Mouse (Mus musculus): ENCODE measurements at regions not wholly inside any gene's neighbourhood (a gene's known extent, or its start where the extent isn't known, plus 50 kb on each side); places are given as distances from the start of the nearest gene placed in this dataset.

- no peak for DNase-seq (ENCODE audit: low spot score)
- H3K4me2 ChIP-seq (replicated peaks; ENCODE audit: low read depth, low read length) = no peak overlapping the region
- H3K27ac ChIP-seq (ENCODE audit: low read depth, low read length) = no peak overlapping the region
- H3K4me1 ChIP-seq (replicated peaks; ENCODE audit: control insufficient read depth, insufficient read depth, low read length) = no peaks in the 10 kb centered on the region
- no peak overlapping the region for H3K4me3 ChIP-seq (ENCODE audit: low read depth, low read length)
- no peak for ATAC-seq (ENCODE audit: low FRiP score)
- no peaks in the 10 kb centered on the region for H3K9me3 ChIP-seq (ENCODE audit: control insufficient read depth, low read length)
- 85% methylated on average over 4 of the region's 4 CpGs for WGBS
- no peaks in the 10 kb centered on the region for H3K36me3 ChIP-seq (ENCODE audit: control insufficient read depth, insufficient read depth, low read length)
- H3K9ac ChIP-seq (ENCODE audit: low read depth, low read length) = no peak overlapping the region
- H3K27me3 ChIP-seq (ENCODE audit: control insufficient read depth, insufficient read depth, low read length) = no peaks in the 10 kb centered on the region
Observed at GRCm38 (mm10) chr3:149098764-149099163, 108.4 kb upstream of the Adgrl2 start.

DNA sequence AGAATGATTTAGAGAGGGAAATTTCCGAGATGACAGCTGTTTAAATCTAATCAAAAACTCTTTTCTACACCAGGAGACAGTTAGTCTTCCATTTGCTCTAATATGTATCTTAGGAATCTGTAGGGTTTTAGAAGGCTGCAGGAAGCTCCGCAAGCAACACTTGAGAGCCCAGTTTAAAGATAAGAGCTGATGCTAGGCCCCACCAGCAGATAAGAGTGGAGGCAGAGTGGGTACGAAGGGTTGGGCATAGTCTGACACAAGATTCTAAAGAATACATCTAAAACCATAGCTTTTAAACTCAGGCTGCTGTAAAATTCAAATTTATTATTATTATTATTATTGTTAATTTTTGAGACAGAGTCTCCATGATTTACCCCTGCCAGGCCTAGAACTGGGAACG is 106.7 kb upstream of the Adgrl2 start:
- DNase-seq (ENCODE audit: low spot score) (no peak), ATAC-seq (ENCODE audit: low FRiP score) (no peak)
- H3K4me2 ChIP-seq (replicated peaks; ENCODE audit: low read depth, low read length) = no peak overlapping the region
- no peak overlapping the region for H3K4me3 ChIP-seq (ENCODE audit: low read depth, low read length)
- H3K27me3 ChIP-seq (ENCODE audit: control insufficient read depth, insufficient read depth, low read length) = no peaks in the 10 kb centered on the region
- H3K4me1 ChIP-seq (replicated peaks; ENCODE audit: control insufficient read depth, insufficient read depth, low read length) = no peaks in the 10 kb centered on the region
- H3K27ac ChIP-seq (ENCODE audit: low read depth, low read length) = no peak overlapping the region
- H3K9ac ChIP-seq (ENCODE audit: low read depth, low read length) = no peak overlapping the region
- no peaks in the 10 kb centered on the region for H3K36me3 ChIP-seq (ENCODE audit: control insufficient read depth, insufficient read depth, low read length)
- 83% methylated on average over 4 of the region's 4 CpGs for WGBS
- H3K9me3 ChIP-seq (ENCODE audit: control insufficient read depth, low read length) = no peaks in the 10 kb centered on the region

GRCm38 (mm10) chr3:149092649-149093048 is 102.3 kb upstream of the Adgrl2 start:
- H3K4me2 ChIP-seq (replicated peaks; ENCODE audit: low read depth, low read length) = no peak overlapping the region
- H3K27ac ChIP-seq (ENCODE audit: low read depth, low read length) = no peak overlapping the region
- no peaks in the 10 kb centered on the region for H3K36me3 ChIP-seq (ENCODE audit: control insufficient read depth, insufficient read depth, low read length)
- WGBS = 4% methylated on average over 5 of the region's 5 CpGs
- no peaks in the 10 kb centered on the region for H3K9me3 ChIP-seq (ENCODE audit: control insufficient read depth, low read length)
- no peaks in the 10 kb centered on the region for H3K27me3 ChIP-seq (ENCODE audit: control insufficient read depth, insufficient read depth, low read length)
- no peak for ATAC-seq (ENCODE audit: low FRiP score)
- no peak overlapping the region for H3K4me3 ChIP-seq (ENCODE audit: low read depth, low read length)
- 0 out of 2 replicates have a peak, but pooled peaks cover 2% of the 10 kb centered on the region for H3K4me1 ChIP-seq (replicated peaks; ENCODE audit: control insufficient read depth, insufficient read depth, low read length)
- H3K9ac ChIP-seq (ENCODE audit: low read depth, low read length) = no peak overlapping the region
- DNase-seq (ENCODE audit: low spot score) = peak; percentile 60

DNA sequence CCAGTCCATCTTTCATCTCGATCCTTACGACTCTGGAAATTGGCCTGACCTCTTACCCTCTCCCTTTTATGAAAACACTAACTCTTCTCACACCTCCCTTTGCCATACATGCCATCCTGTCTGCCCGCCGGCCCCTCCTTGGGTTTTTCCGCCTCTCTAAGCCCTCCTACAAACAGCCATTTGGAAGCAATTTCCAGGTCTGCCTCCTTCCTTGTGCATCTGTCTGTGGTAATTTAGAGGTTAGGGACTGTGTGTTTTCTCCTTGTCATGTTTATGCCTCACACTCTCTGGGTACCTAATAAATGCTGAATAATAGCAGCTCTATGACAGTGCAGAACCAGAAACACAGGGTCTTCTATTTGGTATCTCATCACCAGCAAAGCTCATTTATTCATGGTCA is 99.7 kb upstream of the Adgrl2 start:
- no peaks in the 10 kb centered on the region for H3K36me3 ChIP-seq (ENCODE audit: control insufficient read depth, insufficient read depth, low read length)
- no peak for DNase-seq (ENCODE audit: low spot score)
- WGBS = 50% methylated on average over 5 of the region's 5 CpGs
- no peak for ATAC-seq (ENCODE audit: low FRiP score)
- H3K9ac ChIP-seq (ENCODE audit: low read depth, low read length) = no peak overlapping the region
- no peak overlapping the region for H3K4me3 ChIP-seq (ENCODE audit: low read depth, low read length)
- no peak overlapping the region for H3K4me2 ChIP-seq (replicated peaks; ENCODE audit: low read depth, low read length)
- H3K9me3 ChIP-seq (ENCODE audit: control insufficient read depth, low read length) = no peaks in the 10 kb centered on the region
- 0 out of 2 replicates have a peak, but pooled peaks cover 2% of the 10 kb centered on the region for H3K4me1 ChIP-seq (replicated peaks; ENCODE audit: control insufficient read depth, insufficient read depth, low read length)
- H3K27ac ChIP-seq (ENCODE audit: low read depth, low read length) = no peak overlapping the region
- H3K27me3 ChIP-seq (ENCODE audit: control insufficient read depth, insufficient read depth, low read length) = no peaks in the 10 kb centered on the region

- WGBS = 8% methylated on average over 16 of the region's 16 CpGs
- Histone ChIP-seq H3K4me2 (replicated peaks; ENCODE audit: low read depth, low read length) (peak overlapping the region; percentile 53), H3K27me3 (ENCODE audit: control insufficient read depth, insufficient read depth, low read length) (no peaks in the 10 kb centered on the region), H3K27ac (ENCODE audit: low read depth, low read length) (no peak overlapping the region), H3K36me3 (ENCODE audit: control insufficient read depth, insufficient read depth, low read length) (no peaks in the 10 kb centered on the region), H3K9ac (ENCODE audit: low read depth, low read length) (peak overlapping the region; percentile 51; the same call in 1 of the 2 replicates), H3K9me3 (ENCODE audit: control insufficient read depth, low read length) (no peaks in the 10 kb centered on the region), H3K4me3 (ENCODE audit: low read depth, low read length) (peak overlapping the region; percentile 21), H3K4me1 (replicated peaks; ENCODE audit: control insufficient read depth, insufficient read depth, low read length) (0 out of 2 replicates have a peak, but pooled peaks cover 2% of the 10 kb centered on the region)
- ATAC-seq (ENCODE audit: low FRiP score) (peak; percentile 65), DNase-seq (ENCODE audit: low spot score) (peak; percentile 71)
Observed at GRCm38 (mm10) chr3:149088621-149089128, 98.3 kb upstream of the Adgrl2 start.

DNA sequence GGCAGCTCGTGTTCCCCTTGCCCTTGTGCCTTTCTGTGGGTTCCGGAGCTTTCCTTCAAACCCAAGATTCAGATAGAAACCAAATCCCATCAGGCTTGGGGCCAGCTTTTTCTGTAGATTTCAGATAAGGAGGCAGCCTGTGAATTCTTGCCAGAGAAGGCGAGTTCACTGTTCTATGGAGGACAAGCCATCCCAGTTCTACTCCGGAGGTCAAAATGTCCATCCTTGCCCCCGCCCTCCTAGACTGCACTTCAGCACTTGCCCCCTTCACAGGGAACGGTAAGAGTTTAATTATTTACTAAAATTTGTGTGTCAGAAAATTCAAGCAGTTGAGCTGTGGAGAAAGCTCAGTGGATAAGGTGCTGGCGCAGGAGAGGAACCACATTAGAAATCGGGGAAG is 97.1 kb upstream of the Adgrl2 start:
- Histone ChIP-seq H3K4me1 (replicated peaks; ENCODE audit: control insufficient read depth, insufficient read depth, low read length) (0 out of 2 replicates have a peak, but pooled peaks cover 2% of the 10 kb centered on the region), H3K27ac (ENCODE audit: low read depth, low read length) (no peak overlapping the region), H3K4me3 (ENCODE audit: low read depth, low read length) (no peak overlapping the region), H3K4me2 (replicated peaks; ENCODE audit: low read depth, low read length) (no peak overlapping the region), H3K9ac (ENCODE audit: low read depth, low read length) (no peak overlapping the region), H3K27me3 (ENCODE audit: control insufficient read depth, insufficient read depth, low read length) (no peaks in the 10 kb centered on the region), H3K9me3 (ENCODE audit: control insufficient read depth, low read length) (no peaks in the 10 kb centered on the region), H3K36me3 (ENCODE audit: control insufficient read depth, insufficient read depth, low read length) (no peaks in the 10 kb centered on the region)
- DNase-seq (ENCODE audit: low spot score) (no peak), ATAC-seq (ENCODE audit: low FRiP score) (no peak)
- 89% methylated on average over 8 of the region's 8 CpGs for WGBS

GRCm38 (mm10) chr3:149086704-149087103 is 96.3 kb upstream of the Adgrl2 start:
- Histone ChIP-seq H3K27me3 (ENCODE audit: control insufficient read depth, insufficient read depth, low read length) (no peaks in the 10 kb centered on the region), H3K4me2 (replicated peaks; ENCODE audit: low read depth, low read length) (no peak overlapping the region), H3K4me3 (ENCODE audit: low read depth, low read length) (no peak overlapping the region), H3K4me1 (replicated peaks; ENCODE audit: control insufficient read depth, insufficient read depth, low read length) (0 out of 2 replicates have a peak, but pooled peaks cover 2% of the 10 kb centered on the region), H3K9me3 (ENCODE audit: control insufficient read depth, low read length) (no peaks in the 10 kb centered on the region), H3K9ac (ENCODE audit: low read depth, low read length) (no peak overlapping the region), H3K36me3 (ENCODE audit: control insufficient read depth, insufficient read depth, low read length) (no peaks in the 10 kb centered on the region), H3K27ac (ENCODE audit: low read depth, low read length) (no peak overlapping the region)
- 68% methylated on average over 5 of the region's 5 CpGs for WGBS
- ATAC-seq (ENCODE audit: low FRiP score) = no peak
- no peak for DNase-seq (ENCODE audit: low spot score)

GRCm38 (mm10) chr3:149086086-149086485 is 95.7 kb upstream of the Adgrl2 start:
- ATAC-seq (ENCODE audit: low FRiP score) (no peak), DNase-seq (ENCODE audit: low spot score) (no peak)
- H3K27me3 ChIP-seq (ENCODE audit: control insufficient read depth, insufficient read depth, low read length) = no peaks in the 10 kb centered on the region
- no peak overlapping the region for H3K4me3 ChIP-seq (ENCODE audit: low read depth, low read length)
- no peaks in the 10 kb centered on the region for H3K36me3 ChIP-seq (ENCODE audit: control insufficient read depth, insufficient read depth, low read length)
- H3K27ac ChIP-seq (ENCODE audit: low read depth, low read length) = no peak overlapping the region
- no peak overlapping the region for H3K9ac ChIP-seq (ENCODE audit: low read depth, low read length)
- WGBS = 82% methylated on average over 3 of the region's 3 CpGs
- H3K4me1 ChIP-seq (replicated peaks; ENCODE audit: control insufficient read depth, insufficient read depth, low read length) = 0 out of 2 replicates have a peak, but pooled peaks cover 2% of the 10 kb centered on the region
- no peak overlapping the region for H3K4me2 ChIP-seq (replicated peaks; ENCODE audit: low read depth, low read length)
- H3K9me3 ChIP-seq (ENCODE audit: control insufficient read depth, low read length) = no peaks in the 10 kb centered on the region

GRCm38 (mm10) chr3:149084861-149085598 is 94.7 kb upstream of the Adgrl2 start:
- Histone ChIP-seq H3K27me3 (ENCODE audit: control insufficient read depth, insufficient read depth, low read length) (no peaks in the 10 kb centered on the region), H3K9me3 (ENCODE audit: control insufficient read depth, low read length) (no peaks in the 10 kb centered on the region), H3K4me2 (replicated peaks; ENCODE audit: low read depth, low read length) (no peak overlapping the region), H3K36me3 (ENCODE audit: control insufficient read depth, insufficient read depth, low read length) (no peaks in the 10 kb centered on the region), H3K4me1 (replicated peaks; ENCODE audit: control insufficient read depth, insufficient read depth, low read length) (0 out of 2 replicates have a peak, but pooled peaks cover 2% of the 10 kb centered on the region), H3K9ac (ENCODE audit: low read depth, low read length) (no peak overlapping the region), H3K27ac (ENCODE audit: low read depth, low read length) (no peak overlapping the region), H3K4me3 (ENCODE audit: low read depth, low read length) (no peak overlapping the region)
- ATAC-seq (ENCODE audit: low FRiP score) = no peak
- DNase-seq (ENCODE audit: low spot score) = no peak
- WGBS = 48% methylated on average over 10 of the region's 10 CpGs
